Mouse (Mus musculus) megakaryocyte, embryonic 14.5 days (primary cell): ENCODE measurements around the gene Ddx52.

Experiments
- FLI1 ChIP-seq: IDR thresholded peaks from 2 replicates; pipeline ENCODE4 v1.6.1; 2012; ENCODE audit warnings: low read length, inconsistent platforms, mixed read lengths
- GATA1 ChIP-seq: IDR thresholded peaks from 3 replicates; pipeline ENCODE4 v1.6.1; 2012; ENCODE audit warnings: mixed read lengths, low read length, inconsistent platforms, borderline replicate concordance

GRCm38 (mm10) chr11:83974561-83975346, 32.9 kb downstream of the Ddx52 start:
- TF ChIP-seq GATA1: no peak
- TF ChIP-seq FLI1: no peak
